Mouse (Mus musculus): ENCODE results near the gene Ttc28.

- no peak for TF ChIP-seq CTCF (conservative IDR thresholded peaks at IDR 0.05 in 1 of 2, IDR thresholded peaks at IDR 0.05 in 1 of 2; ENCODE audit: low read depth in 2 of 2, low read length in 2 of 2)
- no peak for TF ChIP-seq ETS1 (conservative IDR thresholded peaks at IDR 0.05; ENCODE audit: low read depth, low read length)
- no peak for TF ChIP-seq IRF4 (IDR thresholded peaks at IDR 0.05; ENCODE audit: low read depth, low read length)
- TF ChIP-seq EP300 (IDR thresholded peaks at IDR 0.05; ENCODE audit: low read length) = no peak
- no peak for TF ChIP-seq POLR2A (IDR thresholded peaks at IDR 0.05; ENCODE audit: low read depth, low read length)
- no peak for TF ChIP-seq ZC3H11A (IDR thresholded peaks at IDR 0.05; ENCODE audit: low read depth, low read length)
- TF ChIP-seq TBP (conservative IDR thresholded peaks at IDR 0.05; ENCODE audit: low read depth, low read length) = no peak
- no peak for TF ChIP-seq CHD2 (IDR thresholded peaks at IDR 0.05; ENCODE audit: low read length)
Measured at GRCm38 (mm10) chr5:111114597-111114996, 235.0 kb downstream of the Ttc28 start.

All from CH12.LX (cell line).